Mouse (Mus musculus) kidney, postnatal 36 days (tissue): ENCODE results near the gene Hydin.
"Not testable (repeated sequence)": the region's sequence is repeated elsewhere in the genome, so short reads cannot be mapped to it uniquely, and the experiment has no call there.

Experiments
- DNase-seq, 2 experiments: peaks; one replicate each; pipeline ENCODE4 v3.0.0; 2021 to 2022; ENCODE audit warnings: mixed read lengths in 2 of 2

The Hydin gene

GRCm38 (mm10) chr8:110266741-110267140 is at the start of gene Hydin:
Gene Hydin, plus strand, starts transcription at chr8:110266977.
- DNase-seq: peak; percentile 73 to 79

- no peak for DNase-seq
Observed at GRCm38 (mm10) chr8:110217198-110217597, 49.6 kb upstream of the Hydin start.

- DNase-seq: peak; percentile 100
Observed at GRCm38 (mm10) chr8:110217681-110218131, 49.1 kb upstream of the Hydin start.

- DNase-seq: no peak
Observed at GRCm38 (mm10) chr8:110218511-110218910, 48.3 kb upstream of the Hydin start.

GRCm38 (mm10) chr8:110220936-110221335 is 45.8 kb upstream of the Hydin start:
- DNase-seq: no peak

- DNase-seq: peak; percentile 36 to 74
Observed at GRCm38 (mm10) chr8:110230803-110231202, 36.0 kb upstream of the Hydin start.

GRCm38 (mm10) chr8:110242278-110243177 is 24.2 kb upstream of the Hydin start:
- DNase-seq: no peak

- DNase-seq: no peak
Observed at GRCm38 (mm10) chr8:110244566-110244965, 22.2 kb upstream of the Hydin start.

- DNase-seq: no peak
Observed at GRCm38 (mm10) chr8:110247238-110247637, 19.5 kb upstream of the Hydin start.

- no peak for DNase-seq
Observed at GRCm38 (mm10) chr8:110253986-110254385, 12.8 kb upstream of the Hydin start.

- DNase-seq: no peak
Observed at GRCm38 (mm10) chr8:110265796-110266305, 926 bp upstream of the Hydin start.

GRCm38 (mm10) chr8:110267268-110267667 is 491 bp downstream of the Hydin start:
- DNase-seq: no peak

- DNase-seq: no peak
Observed at GRCm38 (mm10) chr8:110270659-110271058, 3.9 kb downstream of the Hydin start.

- DNase-seq: no peak
Observed at GRCm38 (mm10) chr8:110273394-110273793, 6.6 kb downstream of the Hydin start.

GRCm38 (mm10) chr8:110275465-110276258 is 8.9 kb downstream of the Hydin start:
- no peak for DNase-seq

GRCm38 (mm10) chr8:110276259-110276560 is 9.4 kb downstream of the Hydin start:
- no peak for DNase-seq

GRCm38 (mm10) chr8:110312715-110313114 is 45.9 kb downstream of the Hydin start:
- no peak for DNase-seq

- no peak for DNase-seq
Observed at GRCm38 (mm10) chr8:110315826-110316225, 49.0 kb downstream of the Hydin start.

- DNase-seq: no peak
Observed at GRCm38 (mm10) chr8:110319586-110319985, 52.8 kb downstream of the Hydin start.

GRCm38 (mm10) chr8:110321446-110321845 is 54.7 kb downstream of the Hydin start:
- no peak for DNase-seq

- DNase-seq: no peak
Observed at GRCm38 (mm10) chr8:110323981-110324574, 57.3 kb downstream of the Hydin start.

- not testable (repeated sequence) for DNase-seq
Observed at GRCm38 (mm10) chr8:110327120-110327519, 60.3 kb downstream of the Hydin start.

- no peak for DNase-seq
Observed at GRCm38 (mm10) chr8:110333376-110333775, 66.6 kb downstream of the Hydin start.
